Mouse (Mus musculus): ENCODE measurements around the gene Dnmt3b. TPM values are rescaled to one million over a fixed set of nuclear protein-coding genes. Genes with fewer than 3 reads are reported as not detected.
A peak's percentile ranks its signal among the peaks of the same experiment; 100 is the strongest.
"Not testable (repeated sequence)": the region's sequence is repeated elsewhere in the genome, so short reads cannot be mapped to it uniquely, and the experiment has no call there.

The Dnmt3b gene
- polyA plus RNA-seq, 1 experiment from 2014 or later = 7.0 TPM

- 5% methylated on average over 20 of the region's 28 CpGs for WGBS
- no peaks in the 10 kb centered on the region for H3K27me3 ChIP-seq (replicated peaks; ENCODE audit: control insufficient read depth, insufficient read depth, low read length)
- H3K4me1 ChIP-seq (ENCODE audit: control insufficient read depth, insufficient read depth, low read length) = peaks cover 5% of the 10 kb centered on the region; the same call in 1 of the 2 replicates
- H3K9ac ChIP-seq (ENCODE audit: low read depth, low read length) = peak overlapping the region; percentile 84
- ATAC-seq (ENCODE audit: low read depth) (peak; percentile 62; the same call in 1 of the 2 replicates), DNase-seq (ENCODE audit: low spot score) (peak; percentile 51)
- H3K4me2 ChIP-seq (ENCODE audit: low read depth, low read length) = peak overlapping the region; percentile 95
- no peaks in the 10 kb centered on the region for H3K36me3 ChIP-seq (ENCODE audit: control insufficient read depth, insufficient read depth, low read length)
- H3K9me3 ChIP-seq (ENCODE audit: control insufficient read depth, low read length) = no peaks in the 10 kb centered on the region
- no peak overlapping the region for H3K27ac ChIP-seq (replicated peaks; ENCODE audit: low read depth, low read length)
- H3K4me3 ChIP-seq (ENCODE audit: low read depth, low read length) = peak overlapping the region; percentile 79
Observed at GRCm38 (mm10) chr2:153650014-153650687, 901 bp downstream of the Dnmt3b start.

GRCm38 (mm10) chr2:153651681-153652080, 2.4 kb downstream of the Dnmt3b start:
- no peak overlapping the region for H3K9ac ChIP-seq (ENCODE audit: low read depth, low read length)
- no peak overlapping the region for H3K27ac ChIP-seq (replicated peaks; ENCODE audit: low read depth, low read length)
- H3K27me3 ChIP-seq (replicated peaks; ENCODE audit: control insufficient read depth, insufficient read depth, low read length) = no peaks in the 10 kb centered on the region
- peak; percentile 17 for DNase-seq (ENCODE audit: low spot score)
- H3K4me2 ChIP-seq (ENCODE audit: low read depth, low read length) = no peak overlapping the region
- H3K4me3 ChIP-seq (ENCODE audit: low read depth, low read length) = no peak overlapping the region
- WGBS = 57% methylated on average over 3 of the region's 3 CpGs
- no peaks in the 10 kb centered on the region for H3K36me3 ChIP-seq (ENCODE audit: control insufficient read depth, insufficient read depth, low read length)
- H3K4me1 ChIP-seq (ENCODE audit: control insufficient read depth, insufficient read depth, low read length) = peaks cover 5% of the 10 kb centered on the region; the same call in 1 of the 2 replicates
- H3K9me3 ChIP-seq (ENCODE audit: control insufficient read depth, low read length) = no peaks in the 10 kb centered on the region
- ATAC-seq (ENCODE audit: low read depth) = no peak

- not testable (repeated sequence) for H3K9ac ChIP-seq (ENCODE audit: low read depth, low read length); H3K4me3 ChIP-seq (ENCODE audit: low read depth, low read length); DNase-seq (ENCODE audit: low spot score); H3K27me3 ChIP-seq (replicated peaks; ENCODE audit: control insufficient read depth, insufficient read depth, low read length); ATAC-seq (ENCODE audit: low read depth); H3K9me3 ChIP-seq (ENCODE audit: control insufficient read depth, low read length); H3K36me3 ChIP-seq (ENCODE audit: control insufficient read depth, insufficient read depth, low read length); H3K27ac ChIP-seq (replicated peaks; ENCODE audit: low read depth, low read length); H3K4me2 ChIP-seq (ENCODE audit: low read depth, low read length); H3K4me1 ChIP-seq (ENCODE audit: control insufficient read depth, insufficient read depth, low read length)
- 85% methylated on average over 6 of the region's 8 CpGs for WGBS
Observed at GRCm38 (mm10) chr2:153657659-153658058, 8.4 kb downstream of the Dnmt3b start.

- Histone ChIP-seq H3K4me3 (ENCODE audit: low read depth, low read length) (no peak overlapping the region), H3K27me3 (replicated peaks; ENCODE audit: control insufficient read depth, insufficient read depth, low read length) (no peaks in the 10 kb centered on the region), H3K4me1 (ENCODE audit: control insufficient read depth, insufficient read depth, low read length) (no peaks in the 10 kb centered on the region), H3K9me3 (ENCODE audit: control insufficient read depth, low read length) (no peaks in the 10 kb centered on the region), H3K4me2 (ENCODE audit: low read depth, low read length) (no peak overlapping the region), H3K27ac (replicated peaks; ENCODE audit: low read depth, low read length) (no peak overlapping the region), H3K36me3 (ENCODE audit: control insufficient read depth, insufficient read depth, low read length) (no peaks in the 10 kb centered on the region), H3K9ac (ENCODE audit: low read depth, low read length) (no peak overlapping the region)
- ATAC-seq (ENCODE audit: low read depth) = no peak
- no peak for DNase-seq (ENCODE audit: low spot score)
- WGBS = 40% methylated on average over 3 of the region's 3 CpGs
Observed at GRCm38 (mm10) chr2:153660616-153661015, 11.4 kb downstream of the Dnmt3b start.

GRCm38 (mm10) chr2:153665401-153665800, 16.2 kb downstream of the Dnmt3b start:
- Histone ChIP-seq H3K4me2 (ENCODE audit: low read depth, low read length) (no peak overlapping the region), H3K27ac (replicated peaks; ENCODE audit: low read depth, low read length) (no peak overlapping the region), H3K9me3 (ENCODE audit: control insufficient read depth, low read length) (no peaks in the 10 kb centered on the region), H3K4me1 (ENCODE audit: control insufficient read depth, insufficient read depth, low read length) (no peaks in the 10 kb centered on the region), H3K36me3 (ENCODE audit: control insufficient read depth, insufficient read depth, low read length) (no peaks in the 10 kb centered on the region), H3K9ac (ENCODE audit: low read depth, low read length) (no peak overlapping the region), H3K4me3 (ENCODE audit: low read depth, low read length) (no peak overlapping the region), H3K27me3 (replicated peaks; ENCODE audit: control insufficient read depth, insufficient read depth, low read length) (no peaks in the 10 kb centered on the region)
- WGBS = 73% methylated on average over 7 of the region's 7 CpGs
- no peak for ATAC-seq (ENCODE audit: low read depth)
- peak; percentile 10 for DNase-seq (ENCODE audit: low spot score)

- Histone ChIP-seq H3K4me2 (ENCODE audit: low read depth, low read length) (no peak overlapping the region), H3K27me3 (replicated peaks; ENCODE audit: control insufficient read depth, insufficient read depth, low read length) (no peaks in the 10 kb centered on the region), H3K9me3 (ENCODE audit: control insufficient read depth, low read length) (no peaks in the 10 kb centered on the region), H3K9ac (ENCODE audit: low read depth, low read length) (no peak overlapping the region), H3K36me3 (ENCODE audit: control insufficient read depth, insufficient read depth, low read length) (no peaks in the 10 kb centered on the region), H3K4me1 (ENCODE audit: control insufficient read depth, insufficient read depth, low read length) (no peaks in the 10 kb centered on the region), H3K4me3 (ENCODE audit: low read depth, low read length) (no peak overlapping the region), H3K27ac (replicated peaks; ENCODE audit: low read depth, low read length) (no peak overlapping the region)
- ATAC-seq (ENCODE audit: low read depth) (peak; percentile 65), DNase-seq (ENCODE audit: low spot score) (peak; percentile 86)
- WGBS = 67% methylated on average over 7 of the region's 7 CpGs
Observed at GRCm38 (mm10) chr2:153668754-153669376, 19.6 kb downstream of the Dnmt3b start.

GRCm38 (mm10) chr2:153670111-153670510, 20.9 kb downstream of the Dnmt3b start:
- 63% methylated on average over 5 of the region's 5 CpGs for WGBS
- Histone ChIP-seq H3K4me2 (ENCODE audit: low read depth, low read length) (no peak overlapping the region), H3K36me3 (ENCODE audit: control insufficient read depth, insufficient read depth, low read length) (no peaks in the 10 kb centered on the region), H3K27me3 (replicated peaks; ENCODE audit: control insufficient read depth, insufficient read depth, low read length) (no peaks in the 10 kb centered on the region), H3K4me3 (ENCODE audit: low read depth, low read length) (no peak overlapping the region), H3K9me3 (ENCODE audit: control insufficient read depth, low read length) (no peaks in the 10 kb centered on the region), H3K9ac (ENCODE audit: low read depth, low read length) (no peak overlapping the region), H3K27ac (replicated peaks; ENCODE audit: low read depth, low read length) (no peak overlapping the region), H3K4me1 (ENCODE audit: control insufficient read depth, insufficient read depth, low read length) (no peaks in the 10 kb centered on the region)
- ATAC-seq (ENCODE audit: low read depth) (no peak), DNase-seq (ENCODE audit: low spot score) (peak; percentile 22)

GRCm38 (mm10) chr2:153672619-153673018, 23.4 kb downstream of the Dnmt3b start:
- no peak for DNase-seq (ENCODE audit: low spot score)
- peaks cover 3% of the 10 kb centered on the region; the same call in 1 of the 2 replicates for H3K36me3 ChIP-seq (ENCODE audit: control insufficient read depth, insufficient read depth, low read length)
- WGBS = 86% methylated on average over 2 of the region's 2 CpGs
- H3K4me3 ChIP-seq (ENCODE audit: low read depth, low read length) = no peak overlapping the region
- no peak for ATAC-seq (ENCODE audit: low read depth)
- no peak overlapping the region for H3K27ac ChIP-seq (replicated peaks; ENCODE audit: low read depth, low read length)
- no peaks in the 10 kb centered on the region for H3K27me3 ChIP-seq (replicated peaks; ENCODE audit: control insufficient read depth, insufficient read depth, low read length)
- no peaks in the 10 kb centered on the region for H3K4me1 ChIP-seq (ENCODE audit: control insufficient read depth, insufficient read depth, low read length)
- no peak overlapping the region for H3K9ac ChIP-seq (ENCODE audit: low read depth, low read length)
- H3K9me3 ChIP-seq (ENCODE audit: control insufficient read depth, low read length) = no peaks in the 10 kb centered on the region
- H3K4me2 ChIP-seq (ENCODE audit: low read depth, low read length) = no peak overlapping the region

- not testable (repeated sequence) for H3K4me1 ChIP-seq (ENCODE audit: control insufficient read depth, insufficient read depth, low read length); ATAC-seq (ENCODE audit: low read depth); H3K9me3 ChIP-seq (ENCODE audit: control insufficient read depth, low read length); H3K36me3 ChIP-seq (ENCODE audit: control insufficient read depth, insufficient read depth, low read length); DNase-seq (ENCODE audit: low spot score); H3K9ac ChIP-seq (ENCODE audit: low read depth, low read length); H3K4me3 ChIP-seq (ENCODE audit: low read depth, low read length); H3K27ac ChIP-seq (replicated peaks; ENCODE audit: low read depth, low read length); H3K27me3 ChIP-seq (replicated peaks; ENCODE audit: control insufficient read depth, insufficient read depth, low read length); H3K4me2 ChIP-seq (ENCODE audit: low read depth, low read length)
- WGBS = 62% methylated on average over 1 of the region's 1 CpGs
Observed at GRCm38 (mm10) chr2:153675364-153675763, 26.1 kb downstream of the Dnmt3b start.
